Mouse (Mus musculus) heart, embryonic 10.5 days (tissue): ENCODE results near the gene Mcemp1. TPM values are rescaled to one million over a fixed set of nuclear protein-coding genes. Genes with fewer than 3 reads are reported as not detected.

Experiments
- DNase-seq: peaks from one replicate; pipeline ENCODE4 v3.0.0-alpha.2; 2017; ENCODE audit warnings: low spot score
- H3K27ac ChIP-seq: fragments of 300-500 bp; sonication (generic); 2 replicates; pipeline ENCODE4 v1.5.1; 2016; ENCODE audit warnings: mild to moderate bottlenecking
- H3K27me3 ChIP-seq: fragments of 300-500 bp; sonication (generic); 2 replicates; pipeline ENCODE4 v1.6.1; 2016; ENCODE audit warnings: mild to moderate bottlenecking; ENCODE audit not compliant: poor library complexity, insufficient read depth, severe bottlenecking
- H3K36me3 ChIP-seq: fragments of 300-500 bp; sonication (generic); 2 replicates; pipeline ENCODE4 v1.6.1; 2016; ENCODE audit warnings: mild to moderate bottlenecking, moderate library complexity
- H3K4me1 ChIP-seq: fragments of 300-500 bp; sonication (generic); 2 replicates; pipeline ENCODE4 v1.6.1; 2016; ENCODE audit warnings: mild to moderate bottlenecking
- H3K4me3 ChIP-seq: fragments of 300-500 bp; sonication (generic); 2 replicates; pipeline ENCODE4 v1.5.1; 2016; ENCODE audit warnings: mild to moderate bottlenecking, moderate library complexity
- H3K9me3 ChIP-seq: fragments of 300-500 bp; sonication (generic); 2 replicates; pipeline ENCODE4 v1.6.1; 2016; ENCODE audit warnings: mild to moderate bottlenecking, moderate library complexity
- WGBS: fragments of 180-500 bp; shearing (Covaris S2); methylation state at CpG from one replicate; pipeline ENCODE4 v1.1.7; 2016; 5-methylcytosine and 5-hydroxymethylcytosine counted together
- polyA plus RNA-seq: library from polyadenylated mRNA; unstranded; fragments of >200 nt; fragmentation: Nextera tagmentation; extraction: Ambion mirVana; gene quantifications from 2 replicates; pipeline ENCODE4 v1.2.1, GENCODE M21; 2016

The Mcemp1 gene
- polyA plus RNA-seq, 1 experiment from 2014 or later: 0.11 TPM

DNA sequence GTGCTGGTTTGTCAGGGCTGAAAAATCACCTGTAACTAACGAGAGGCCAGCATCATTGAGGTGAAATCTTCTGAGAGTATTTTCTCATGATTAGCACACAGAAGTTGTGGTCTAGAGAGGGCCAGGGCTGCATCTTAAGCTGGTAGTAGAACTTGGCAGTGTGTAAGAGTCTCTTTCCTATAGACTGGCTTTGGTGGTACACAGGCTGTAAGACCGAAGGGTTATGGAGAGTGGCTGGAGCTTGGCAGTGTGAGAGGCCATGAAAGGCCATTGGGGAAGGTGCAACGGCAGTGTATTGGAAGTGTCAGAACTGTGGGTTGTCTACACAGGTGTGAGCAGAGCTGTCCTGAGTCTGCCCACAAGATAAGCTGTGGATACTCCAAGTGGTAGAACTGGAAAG lies 44.8 kb downstream of the Mcemp1 start:
- Histone ChIP-seq H3K4me3 (no peak overlapping the region), H3K27me3 (no peaks in the 10 kb centered on the region), H3K27ac (no peak overlapping the region), H3K4me1 (peaks cover 7% of the 10 kb centered on the region; the same call in 1 of the 2 replicates), H3K9me3 (no peaks in the 10 kb centered on the region), H3K36me3 (no peaks in the 10 kb centered on the region)
- DNase-seq: no peak
- 82% methylated on average over 3 of the region's 3 CpGs for WGBS

- Histone ChIP-seq H3K27ac (no peak overlapping the region), H3K27me3 (no peaks in the 10 kb centered on the region), H3K36me3 (no peaks in the 10 kb centered on the region), H3K9me3 (no peaks in the 10 kb centered on the region), H3K4me1 (peaks cover 7% of the 10 kb centered on the region; the same call in 1 of the 2 replicates), H3K4me3 (no peak overlapping the region)
- 35% methylated on average over 2 of the region's 2 CpGs for WGBS
- DNase-seq: no peak
Measured at GRCm38 (mm10) chr8:3711646-3712045, 46.1 kb downstream of the Mcemp1 start.

- Histone ChIP-seq H3K4me1 (peaks cover 7% of the 10 kb centered on the region; the same call in 1 of the 2 replicates), H3K36me3 (no peaks in the 10 kb centered on the region), H3K4me3 (no peak overlapping the region), H3K27ac (peak overlapping the region; percentile 53; the same call in 1 of the 2 replicates), H3K9me3 (no peaks in the 10 kb centered on the region), H3K27me3 (no peaks in the 10 kb centered on the region)
- DNase-seq: no peak
- 52% methylated on average over 12 of the region's 12 CpGs for WGBS
Measured at GRCm38 (mm10) chr8:3717321-3717954, 51.9 kb downstream of the Mcemp1 start.

GRCm38 (mm10) chr8:3718559-3718958 lies 53.0 kb downstream of the Mcemp1 start:
- Histone ChIP-seq H3K4me1 (peaks cover 7% of the 10 kb centered on the region; the same call in 1 of the 2 replicates), H3K4me3 (peak overlapping the region; percentile 18; the same call in 1 of the 2 replicates), H3K9me3 (no peaks in the 10 kb centered on the region), H3K36me3 (no peaks in the 10 kb centered on the region), H3K27me3 (no peaks in the 10 kb centered on the region), H3K27ac (no peak overlapping the region)
- 16% methylated on average over 14 of the region's 14 CpGs for WGBS
- DNase-seq: peak; percentile 87

Other genes with a start within 250 kb of the Mcemp1 start
- gene Pex11g, start 198.1 kb upstream of the Mcemp1 start, polyA plus RNA-seq: 6.4 and 6.7 TPM in 2 replicates
- gene Tex45, start 194.9 kb upstream of the Mcemp1 start, polyA plus RNA-seq: not detected in 2 replicates
- 35.0 and 41.7 TPM in 2 replicates for gene Zfp358, start 172.6 kb upstream of the Mcemp1 start, polyA plus RNA-seq
- gene Mcoln1, start 165.3 kb upstream of the Mcemp1 start, polyA plus RNA-seq: 55.2 and 60.1 TPM in 2 replicates
- gene Pnpla6, start 150.4 kb upstream of the Mcemp1 start, polyA plus RNA-seq: 18.3 and 19.7 TPM in 2 replicates
- gene C330021F23Rik, start 97.8 kb upstream of the Mcemp1 start, polyA plus RNA-seq: 3.8 and 5.0 TPM in 2 replicates
- 2.3 and 3.9 TPM in 2 replicates for gene Camsap3, start 78.5 kb upstream of the Mcemp1 start, polyA plus RNA-seq
- 46.5 and 52.8 TPM in 2 replicates for gene Xab2, start 44.4 kb upstream of the Mcemp1 start, polyA plus RNA-seq
- 89.6 and 94.8 TPM in 2 replicates for gene Pet100, start 44.2 kb upstream of the Mcemp1 start, polyA plus RNA-seq
- 0.31 TPM in 1 of 2 replicates, not detected in the other for gene Pcp2, start 40.2 kb upstream of the Mcemp1 start, polyA plus RNA-seq
- gene Stxbp2, start 34.8 kb upstream of the Mcemp1 start, polyA plus RNA-seq: 79.1 and 81.4 TPM in 2 replicates
- 0.15 TPM in 1 of 2 replicates, not detected in the other for gene Retn, start 10.0 kb upstream of the Mcemp1 start, polyA plus RNA-seq
- 10.4 and 15.1 TPM in 2 replicates for gene Fcor, start 6.6 kb downstream of the Mcemp1 start, polyA plus RNA-seq
- 39.3 and 39.5 TPM in 2 replicates for gene Trappc5, start 10.5 kb downstream of the Mcemp1 start, polyA plus RNA-seq
- 0.12 and 0.24 TPM in 2 replicates for gene Fcer2a, start 28.4 kb downstream of the Mcemp1 start, polyA plus RNA-seq
- 4.3 and 7.4 TPM in 2 replicates for gene Clec4g, start 54.9 kb downstream of the Mcemp1 start, polyA plus RNA-seq
- gene Cd209a, start 83.2 kb downstream of the Mcemp1 start, polyA plus RNA-seq: not detected in 2 replicates
- not detected in 2 replicates for gene Cd209e, start 188.6 kb downstream of the Mcemp1 start, polyA plus RNA-seq
- gene Cd209d, start 212.8 kb downstream of the Mcemp1 start, polyA plus RNA-seq: not detected in 2 replicates